Mouse (Mus musculus): Measurements from ENCODE around the gene Rrm1.
"Not testable (repeated sequence)": the region's sequence is repeated elsewhere in the genome, so short reads cannot be mapped to it uniquely, and the experiment has no call there.

Rrm1 gene

GRCm38 (mm10) chr7:102477377-102477776 is 35.9 kb downstream of the Rrm1 start:
- in situ Hi-C loops (cut with MboI, MseI): no loop called here

GRCm38 (mm10) chr7:102478425-102478824 is 36.9 kb downstream of the Rrm1 start:
- in situ Hi-C loops (cut with MboI, MseI): no loop called here

DNA sequence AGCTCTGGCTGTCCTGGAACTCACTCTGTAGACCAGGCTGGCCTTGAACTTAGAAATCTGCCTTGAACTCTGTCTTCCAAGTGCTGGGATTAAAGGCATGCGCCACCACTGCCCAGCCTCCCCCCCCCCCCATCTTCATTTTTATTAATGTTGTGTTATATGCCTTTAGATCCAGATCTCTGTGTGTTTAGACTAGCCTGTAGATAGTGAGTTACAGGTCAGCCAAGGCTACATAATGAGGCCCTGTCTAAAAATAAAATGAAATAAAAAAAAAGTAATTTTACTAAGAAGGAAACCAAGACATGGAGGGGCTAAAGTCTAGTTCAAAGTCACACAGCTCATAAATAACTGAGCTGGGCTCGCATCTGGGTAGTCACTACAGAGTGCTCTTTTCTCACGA is 37.4 kb downstream of the Rrm1 start:
- in situ Hi-C loops (cut with MboI, MseI): no loop called here

DNA sequence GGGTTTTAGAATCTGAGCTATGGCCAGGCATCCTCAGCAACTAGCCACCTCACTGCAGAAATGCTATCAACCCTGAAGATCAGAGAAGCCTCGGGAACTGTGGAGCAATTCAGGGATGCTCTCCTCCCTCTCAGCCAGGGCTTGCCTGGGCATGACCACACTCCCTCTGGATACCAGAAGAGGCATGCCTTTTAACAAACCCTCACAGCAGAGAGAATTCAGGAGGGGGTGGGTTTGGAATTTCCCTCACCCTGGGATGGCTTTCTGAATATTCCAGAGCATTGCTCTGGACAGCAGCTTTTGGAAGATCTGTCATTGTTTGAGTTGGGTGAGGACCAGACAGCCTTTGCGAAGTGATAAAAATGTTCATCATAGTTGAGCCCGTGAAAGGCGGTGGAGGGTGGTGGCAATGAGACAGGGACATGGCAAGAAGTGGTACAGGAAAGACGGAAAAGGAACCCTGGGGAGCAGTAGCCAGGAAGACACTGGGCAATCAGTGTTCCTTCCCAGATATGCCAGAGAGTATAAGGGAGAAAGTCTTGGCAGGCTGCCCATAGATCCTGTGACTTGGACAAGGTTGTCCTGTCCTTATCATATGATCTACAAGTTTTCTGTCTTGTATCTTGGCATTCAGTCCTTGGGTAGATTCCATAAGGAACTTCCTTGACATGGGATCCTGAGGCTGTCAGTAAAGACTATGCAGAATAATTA is 38.0 kb downstream of the Rrm1 start:
- in situ Hi-C loops (cut with MboI, MseI): no loop called here

DNA sequence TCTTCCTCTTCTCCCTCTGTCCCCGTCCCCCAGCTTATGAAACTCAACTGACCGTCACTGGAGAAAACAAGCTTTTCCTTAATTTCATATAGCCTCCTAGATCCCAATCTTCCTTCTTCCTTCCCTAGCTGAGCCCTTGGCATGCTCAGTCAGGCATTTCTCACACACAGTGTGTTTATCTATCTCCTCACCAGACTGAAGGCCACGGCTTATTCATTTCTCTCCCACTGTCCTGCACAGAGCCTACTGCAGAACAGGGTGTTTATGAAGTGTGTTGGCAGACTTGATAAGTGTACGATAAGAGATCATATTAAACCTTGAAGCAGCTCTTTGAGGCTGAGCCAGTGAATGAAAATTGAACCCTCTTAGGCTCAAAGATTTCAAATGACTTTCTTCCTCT is 39.3 kb downstream of the Rrm1 start:
- in situ Hi-C loops (cut with MboI, MseI): no loop called here

DNA sequence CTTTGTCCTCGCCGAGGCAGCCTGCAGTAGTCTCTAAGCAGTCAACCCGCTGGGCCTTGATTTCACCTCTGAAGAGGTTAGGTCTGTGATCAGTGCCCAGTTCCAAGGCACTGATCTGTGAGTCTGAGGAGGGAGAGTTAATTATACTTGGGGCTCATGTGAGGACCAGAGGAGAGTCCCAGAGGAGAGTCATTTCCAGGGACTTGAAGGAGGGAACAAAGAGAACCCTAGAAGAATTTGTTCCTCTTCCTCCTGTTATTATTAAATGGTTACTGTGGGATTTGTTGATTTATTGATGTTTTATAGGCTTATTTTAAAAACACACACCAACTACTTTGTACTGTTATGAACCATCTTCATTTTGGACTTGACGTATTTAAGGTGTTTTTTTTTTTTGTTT is 40.1 kb downstream of the Rrm1 start, which contains the start of gene Olfr543:
Gene Olfr543, minus strand, starts transcription at position 101 of the 400 bp plus-strand sequence.
- in situ Hi-C loops (cut with MboI, MseI): no loop called here

GRCm38 (mm10) chr7:102483665-102484064 is 42.2 kb downstream of the Rrm1 start:
- in situ Hi-C loops (cut with MboI, MseI): no loop called here

GRCm38 (mm10) chr7:102484766-102485165 is 43.3 kb downstream of the Rrm1 start:
- in situ Hi-C loops (cut with MboI, MseI): not testable (repeated sequence)

- in situ Hi-C loops (cut with MboI, MseI): no loop called here
Observed at GRCm38 (mm10) chr7:102486105-102486504, 44.6 kb downstream of the Rrm1 start.

DNA sequence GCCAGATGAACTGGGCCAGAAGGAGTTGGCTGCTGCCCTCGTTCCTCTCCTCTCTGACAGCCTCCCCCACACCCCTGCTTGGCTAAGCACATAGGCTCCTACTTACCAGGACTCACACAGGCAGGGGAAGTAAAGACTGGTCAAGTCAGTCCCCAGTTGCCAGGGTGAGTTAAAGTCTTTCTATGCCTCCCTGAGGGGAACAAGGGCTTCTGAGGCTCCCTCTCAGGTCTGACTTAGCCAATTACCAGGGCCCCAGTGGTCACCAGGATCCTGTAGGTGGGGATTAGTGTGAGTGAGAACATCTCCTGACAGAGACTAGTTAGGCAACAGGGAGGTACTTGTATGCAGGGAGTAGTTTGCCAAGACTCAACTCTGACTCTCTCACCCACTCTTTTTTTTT is 46.7 kb downstream of the Rrm1 start, which contains the start of gene Olfr544:
Gene Olfr544, minus strand, starts transcription at position 153 of the 400 bp plus-strand sequence.
- in situ Hi-C loops (cut with MboI, MseI): no loop called here

DNA sequence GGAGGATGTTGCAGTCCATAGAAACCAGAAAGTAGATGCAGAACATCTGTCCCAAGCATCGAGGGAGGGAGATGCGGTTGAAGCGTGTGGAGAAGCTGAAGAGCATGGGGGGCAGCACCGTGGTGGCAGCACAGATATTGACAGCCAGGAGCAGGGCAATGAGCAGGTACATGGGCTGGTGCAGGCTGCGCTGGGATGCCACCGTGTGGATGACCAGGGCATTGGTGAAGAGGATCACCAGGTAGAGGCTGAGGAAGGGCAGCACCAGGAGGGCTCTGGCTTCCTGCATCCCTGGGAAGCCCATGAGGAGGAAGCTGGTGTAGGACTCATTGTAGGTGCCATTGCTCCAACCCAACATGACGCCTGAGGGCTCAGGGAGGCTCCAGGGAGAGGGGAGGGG is 52.9 kb downstream of the Rrm1 start:
- in situ Hi-C loops (cut with MboI, MseI): not testable (repeated sequence)

- in situ Hi-C loops (cut with MboI, MseI): no loop called here
Observed at GRCm38 (mm10) chr7:102499473-102499872, 58.0 kb downstream of the Rrm1 start, which contains the start of gene Olfr545. TSS of gene Olfr545 (minus strand) at chr7:102499573.

GRCm38 (mm10) chr7:102501986-102502385 is 60.5 kb downstream of the Rrm1 start:
- in situ Hi-C loops (cut with MboI, MseI): loop anchor here (10.0 kb wide), 1 partner anchor 403 kb away; no protein-coding TSS in a partner anchor

- in situ Hi-C loops (cut with MboI, MseI): loop anchor here (10.0 kb wide), 1 partner anchor 398 kb away; no protein-coding TSS in a partner anchor
Observed at GRCm38 (mm10) chr7:102506848-102507247, 65.4 kb downstream of the Rrm1 start.

GRCm38 (mm10) chr7:102508066-102508465 is 66.6 kb downstream of the Rrm1 start:
- in situ Hi-C loops (cut with MboI, MseI): loop anchor here (10.0 kb wide), 1 partner anchor 397 kb away; no protein-coding TSS in a partner anchor

DNA sequence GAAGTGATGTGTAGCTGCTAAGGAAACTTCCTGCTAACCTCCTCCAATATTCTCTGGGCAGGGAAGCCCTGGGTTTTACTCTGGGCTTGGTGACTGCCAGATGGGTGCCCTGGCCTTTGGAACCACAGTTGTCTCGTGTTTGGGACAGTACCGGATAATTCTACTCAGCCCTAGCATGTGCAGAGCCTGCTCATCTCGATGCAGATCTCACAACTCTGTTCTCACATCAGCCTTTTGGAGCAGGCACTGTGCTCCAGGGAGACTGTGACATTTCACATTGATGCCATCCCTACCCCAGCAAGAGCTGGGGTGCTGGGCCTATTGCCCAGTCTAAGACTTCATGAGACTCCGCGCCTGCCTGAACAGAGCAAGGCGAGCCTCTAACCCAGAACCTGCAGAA is 67.2 kb downstream of the Rrm1 start:
- in situ Hi-C loops (cut with MboI, MseI): loop anchor here (10.0 kb wide), 1 partner anchor 396 kb away; no protein-coding TSS in a partner anchor

GRCm38 (mm10) chr7:102509726-102510125 is 68.2 kb downstream of the Rrm1 start:
- in situ Hi-C loops (cut with MboI, MseI): loop anchor here (5.0 to 10.0 kb wide), 2 partner anchors 128 to 395 kb away; partner anchors contain the start of gene Olfr554

- in situ Hi-C loops (cut with MboI, MseI): loop anchor here (5.0 kb wide), 1 partner anchor 125 kb away; the partner anchor contains the start of gene Olfr554
Observed at GRCm38 (mm10) chr7:102511927-102512326, 70.4 kb downstream of the Rrm1 start.

- in situ Hi-C loops (cut with MboI, MseI): loop anchor here (5.0 kb wide), 1 partner anchor 124 kb away; the partner anchor contains the start of gene Olfr554
Observed at GRCm38 (mm10) chr7:102512814-102513435, 71.4 kb downstream of the Rrm1 start.

DNA sequence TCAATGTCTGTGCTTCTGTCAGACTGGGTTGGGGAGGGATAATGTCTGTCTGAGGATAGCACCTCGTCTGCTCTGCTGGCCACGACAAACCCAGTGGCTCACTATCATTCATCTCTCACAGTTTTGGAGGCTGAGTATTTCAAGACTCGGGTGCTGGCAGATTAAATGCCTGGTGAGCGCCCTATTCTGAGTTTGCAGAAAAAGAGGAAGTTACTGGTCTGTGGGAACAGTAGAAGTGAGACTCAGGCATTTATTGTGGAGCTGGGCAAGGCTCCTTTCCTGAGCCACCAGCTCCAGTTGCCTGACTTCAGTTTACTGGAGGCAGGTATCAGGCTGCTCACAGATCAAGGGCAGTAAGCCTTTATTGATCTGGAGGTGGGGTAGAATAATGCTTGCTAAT is 72.6 kb downstream of the Rrm1 start:
- in situ Hi-C loops (cut with MboI, MseI): loop anchor here (5.0 kb wide), 1 partner anchor 123 kb away; the partner anchor contains the start of gene Olfr554

DNA sequence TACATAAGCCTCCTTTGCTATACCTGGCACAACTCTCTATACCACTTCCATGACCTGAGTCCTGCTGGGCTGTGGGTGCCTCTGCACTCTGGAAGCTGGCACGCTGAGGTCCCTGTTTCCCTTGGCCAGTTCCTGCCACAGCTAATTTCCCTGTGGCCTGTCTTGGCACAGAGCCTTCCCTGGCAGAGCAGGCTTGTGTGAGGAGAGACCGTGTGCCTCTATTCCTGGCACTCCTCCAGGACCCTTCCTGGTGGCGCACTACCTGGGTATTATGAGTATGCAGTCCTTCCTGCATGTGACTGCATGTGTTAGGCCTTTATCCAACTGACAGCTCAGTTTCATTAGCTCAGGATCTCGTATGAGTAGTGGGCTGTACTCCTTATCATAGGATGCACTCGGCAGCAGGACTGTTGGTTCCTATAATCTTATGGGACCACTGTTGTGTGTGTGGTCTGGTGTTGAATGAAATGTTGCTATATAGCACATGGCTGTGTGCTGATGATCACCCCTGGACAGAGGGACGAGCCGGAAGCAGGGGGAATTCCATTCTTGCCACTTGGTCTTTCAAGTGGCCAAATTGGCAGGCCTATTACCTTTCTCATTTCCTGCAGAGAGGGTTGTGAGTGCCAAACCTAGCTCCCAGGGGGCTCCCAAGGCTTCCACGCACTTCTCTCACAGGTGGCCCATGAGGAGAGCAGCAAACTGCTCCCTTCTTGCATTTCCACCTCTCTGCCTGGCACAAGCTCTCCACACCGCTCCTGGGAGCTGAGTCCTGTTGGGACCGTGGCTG is 75.0 kb downstream of the Rrm1 start:
- in situ Hi-C loops (cut with MboI, MseI): no loop called here

- in situ Hi-C loops (cut with MboI, MseI): no loop called here
Observed at GRCm38 (mm10) chr7:102517051-102517335, 75.5 kb downstream of the Rrm1 start.
